Mouse (Mus musculus) lung, postnatal 0 days (tissue): Measurements from ENCODE around the gene Lbhd2.
A peak's percentile ranks its signal among the peaks of the same experiment; 100 is the strongest.

Source experiments
- CTCF ChIP-seq: IDR thresholded peaks from 2 replicates; pipeline ENCODE4 v1.5.1; 2016; ENCODE audit warnings: antibody characterized with exemption, mild to moderate bottlenecking
- EP300 ChIP-seq: IDR thresholded peaks from 2 replicates; pipeline ENCODE4 v1.6.1; 2016; ENCODE audit warnings: antibody characterized with exemption, mild to moderate bottlenecking, control low read depth

- no peak for TF ChIP-seq EP300
- peak; percentile 99 for TF ChIP-seq CTCF
Measured at GRCm38 (mm10) chr12:111413300-111413699, 6.7 kb downstream of the Lbhd2 start.
